Mouse (Mus musculus): Measurements from ENCODE around the gene Btbd9.
"Not testable (repeated sequence)": the region's sequence is repeated elsewhere in the genome, so short reads cannot be mapped to it uniquely, and the experiment has no call there.

Btbd9 gene

DNA sequence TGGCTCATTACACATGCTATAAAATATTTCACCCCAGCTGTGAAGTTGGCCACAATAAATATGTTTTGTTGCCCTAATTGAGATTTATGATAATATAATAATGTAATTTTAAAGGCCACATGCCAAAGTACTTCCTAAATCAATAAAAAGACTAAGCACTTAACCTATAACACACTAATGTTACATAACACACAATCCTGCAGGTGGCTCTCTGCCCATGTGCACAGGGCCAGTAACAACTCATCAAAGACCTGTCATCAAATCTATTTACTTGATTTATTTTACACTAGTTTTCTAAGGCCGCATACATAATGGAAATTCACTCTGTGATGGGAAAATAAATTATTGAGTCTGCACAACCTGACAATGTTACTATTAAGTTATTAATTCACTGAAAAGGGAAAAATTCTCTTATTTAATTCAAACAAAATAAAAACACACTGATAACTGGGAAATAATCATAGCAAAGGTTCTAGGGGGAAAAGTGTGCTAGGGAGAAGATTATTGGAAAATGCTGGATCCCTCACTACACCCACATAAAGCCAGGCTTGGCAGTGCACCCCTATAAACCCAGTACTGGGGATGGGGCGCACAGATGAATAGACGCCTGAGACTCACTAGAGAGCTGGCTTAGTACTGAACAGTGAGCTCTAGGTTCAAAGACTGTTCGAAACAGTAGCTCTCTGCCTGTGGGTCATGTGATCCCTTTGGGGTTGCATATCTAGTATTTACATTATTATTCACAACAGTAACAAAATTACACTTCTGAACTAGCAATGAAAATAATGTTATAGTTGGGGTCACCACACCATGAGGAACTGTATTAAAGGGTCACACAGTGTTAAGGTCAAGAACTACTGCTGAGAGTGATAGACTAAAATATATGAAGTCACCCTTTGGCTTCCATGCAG lies 23.0 kb downstream of the Btbd9 start:
- DNase-seq = no peak

DNA sequence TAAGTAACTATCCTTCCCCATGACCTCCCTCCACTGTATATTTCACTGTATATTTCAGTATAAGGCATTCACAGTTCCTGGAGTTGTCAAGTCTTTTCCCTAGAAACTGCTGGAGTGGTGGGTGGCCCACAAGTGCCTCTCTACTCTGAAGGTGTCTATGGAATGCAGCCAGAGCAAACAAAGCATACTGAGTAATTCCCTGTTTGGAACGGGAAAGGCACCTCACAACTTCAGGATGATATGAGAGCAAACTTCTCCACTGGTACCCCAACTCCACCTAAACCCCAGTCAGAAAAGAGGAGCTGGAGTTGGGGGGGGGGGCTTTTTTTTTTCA lies 25.5 kb downstream of the Btbd9 start:
- no peak for DNase-seq

GRCm38 (mm10) chr17:30549899-30550773 lies 26.2 kb downstream of the Btbd9 start:
- no peak for DNase-seq

GRCm38 (mm10) chr17:30539098-30539497 lies 37.2 kb downstream of the Btbd9 start:
- peak; percentile 73 to 77 for DNase-seq

DNA sequence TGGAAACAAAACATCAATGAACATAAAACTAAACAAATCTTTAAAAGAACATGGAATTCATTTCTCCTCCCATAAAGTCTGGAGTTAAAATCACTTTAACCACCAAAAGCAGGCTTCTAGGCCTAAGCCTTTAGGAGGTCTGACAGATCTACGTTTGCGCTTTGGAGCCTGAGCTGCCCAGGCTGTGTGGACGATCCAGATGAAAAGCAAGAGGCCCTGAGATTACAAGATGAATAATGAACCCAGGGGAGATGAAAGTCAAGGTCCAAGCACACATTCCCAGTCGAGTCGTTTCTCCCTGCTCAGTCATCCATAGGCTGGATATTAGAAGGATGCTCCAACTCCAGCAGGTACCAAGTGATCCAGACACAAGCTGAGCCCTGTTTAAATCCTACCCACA lies 39.6 kb downstream of the Btbd9 start:
- DNase-seq = no peak

- no peak for DNase-seq
Measured at GRCm38 (mm10) chr17:30533098-30533497, 43.2 kb downstream of the Btbd9 start.

- DNase-seq = no peak
Measured at GRCm38 (mm10) chr17:30530542-30530940, 45.7 kb downstream of the Btbd9 start.

DNA sequence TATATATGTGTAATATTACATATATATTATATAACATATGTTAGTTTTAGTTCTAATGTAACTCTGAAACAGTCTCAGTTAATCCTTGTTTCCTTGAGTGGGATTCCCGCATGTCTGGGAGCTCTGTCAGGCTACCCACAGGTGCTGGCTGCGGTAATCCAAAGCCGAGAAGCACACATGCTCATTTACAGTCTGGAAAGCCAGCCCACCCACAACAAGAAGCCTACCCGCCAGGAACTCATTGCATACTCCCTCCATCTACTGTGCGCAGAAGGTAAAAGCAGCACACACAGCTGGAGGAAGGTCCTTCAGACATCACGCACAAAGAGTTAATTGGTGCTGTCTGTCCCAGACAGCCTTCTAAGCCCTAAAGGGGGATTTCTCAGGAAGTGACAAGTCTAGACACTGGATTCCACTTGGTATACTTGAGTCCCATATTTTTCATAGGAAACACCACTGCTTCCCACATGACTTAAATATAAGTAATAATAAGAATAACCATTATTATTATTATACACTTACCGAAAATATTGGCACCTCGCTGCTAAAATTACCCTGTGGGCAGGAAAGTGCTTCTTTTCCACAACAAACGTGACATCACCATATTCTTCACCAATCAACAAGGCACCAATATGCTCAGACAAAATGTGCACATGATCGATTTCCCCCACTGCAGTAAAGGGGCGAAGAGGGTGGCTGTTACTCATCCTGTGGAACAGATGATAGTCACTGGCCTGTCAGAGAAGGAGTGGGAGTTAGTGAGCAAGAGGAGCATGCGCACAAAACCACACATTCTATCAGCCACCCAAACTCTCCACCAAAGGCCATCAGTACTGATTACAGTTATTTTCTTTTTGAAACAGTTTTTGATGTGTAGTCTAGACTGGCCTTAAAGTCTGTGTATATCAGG lies 46.4 kb downstream of the Btbd9 start:
- DNase-seq = no peak

GRCm38 (mm10) chr17:30525405-30526295 lies 50.6 kb downstream of the Btbd9 start:
- DNase-seq = peak in 1 of 2 experiments; percentile 55

GRCm38 (mm10) chr17:30524451-30524850 lies 51.8 kb downstream of the Btbd9 start:
- DNase-seq = peak; percentile 88 to 95

DNA sequence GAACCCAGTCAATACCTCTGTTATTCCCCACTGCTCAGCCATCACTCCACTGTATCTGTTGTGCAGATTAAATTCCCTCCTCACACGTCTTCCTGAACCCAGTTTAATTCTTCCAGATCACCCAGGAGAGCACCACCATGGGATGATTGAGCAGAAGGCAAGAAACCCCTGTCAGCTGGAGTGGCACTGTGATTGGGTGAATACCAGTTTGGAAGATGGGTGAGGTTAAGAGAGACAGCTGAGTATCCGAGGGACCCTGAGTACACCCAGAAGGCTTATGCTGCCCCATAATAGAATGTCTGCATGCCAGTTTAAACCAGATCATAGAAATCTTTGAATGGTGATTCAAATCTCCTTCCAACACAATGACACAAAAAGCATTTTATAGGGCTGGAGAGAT lies 52.5 kb downstream of the Btbd9 start:
- DNase-seq = no peak

DNA sequence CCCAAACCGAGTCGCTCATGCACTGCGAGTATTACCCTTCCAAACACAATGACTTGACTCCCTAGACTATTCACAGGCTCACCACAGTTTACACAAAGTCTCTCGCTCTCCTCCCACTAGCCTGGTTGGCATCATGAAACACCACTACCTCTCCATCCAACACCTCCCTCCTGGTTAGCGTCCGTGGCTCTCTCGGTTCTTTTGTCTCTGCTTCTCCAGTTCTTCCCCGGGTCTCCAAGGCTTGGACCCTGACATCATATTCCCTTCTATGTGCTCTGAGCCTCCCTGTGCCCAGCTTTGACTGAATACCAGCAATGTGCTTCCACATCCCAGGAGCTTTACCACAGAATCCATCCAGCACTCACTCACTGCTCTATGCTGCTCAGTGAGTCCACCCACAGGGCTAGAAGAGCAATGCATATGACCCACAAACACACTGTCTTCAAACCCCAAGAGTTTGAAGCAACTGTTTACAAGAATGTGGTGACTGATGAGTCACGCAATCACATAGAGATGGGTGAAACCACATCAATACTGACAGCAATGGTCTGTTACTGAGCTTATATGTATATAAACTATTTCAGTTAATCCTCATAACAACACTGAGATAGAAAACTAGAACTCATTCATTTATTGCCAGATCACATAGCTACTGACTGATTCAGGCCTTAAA lies 53.7 kb downstream of the Btbd9 start:
- DNase-seq = no peak

GRCm38 (mm10) chr17:30519172-30519512 lies 57.1 kb downstream of the Btbd9 start:
- DNase-seq = not testable (repeated sequence)

DNA sequence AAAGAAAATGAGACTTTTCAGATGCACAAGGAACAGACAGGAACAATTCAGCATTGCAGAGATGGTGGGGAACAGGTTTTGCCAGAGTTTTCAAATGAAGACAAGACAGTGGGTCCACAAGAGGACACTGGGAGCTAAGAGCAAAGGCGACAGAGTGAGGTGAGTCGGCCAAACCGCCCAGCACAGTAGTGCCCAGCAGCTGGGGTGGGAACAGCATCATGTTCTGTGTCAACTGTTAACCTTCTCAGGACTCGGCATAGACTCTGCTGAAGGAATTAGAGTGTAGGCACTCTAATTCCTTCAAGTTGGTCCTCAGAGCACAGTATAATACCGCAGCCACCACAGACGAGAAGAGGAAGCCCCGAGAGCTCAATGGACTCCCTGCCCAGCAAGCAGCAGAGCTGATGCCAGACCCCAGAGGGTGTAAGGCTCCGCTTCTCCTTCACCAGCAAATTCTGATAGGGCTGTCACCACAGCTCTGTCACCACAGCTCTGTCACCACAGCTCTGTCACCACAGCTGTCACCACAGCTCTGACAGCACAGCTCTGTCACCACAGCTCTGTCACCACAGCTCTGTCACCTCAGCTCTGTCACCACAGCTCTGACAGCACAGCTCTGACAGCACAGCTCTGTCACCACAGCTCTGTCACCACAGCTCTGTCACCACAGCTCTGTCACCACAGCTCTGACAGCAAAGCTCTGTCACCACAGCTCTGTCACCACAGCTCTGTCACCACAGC lies 57.7 kb downstream of the Btbd9 start:
- DNase-seq = no peak

DNA sequence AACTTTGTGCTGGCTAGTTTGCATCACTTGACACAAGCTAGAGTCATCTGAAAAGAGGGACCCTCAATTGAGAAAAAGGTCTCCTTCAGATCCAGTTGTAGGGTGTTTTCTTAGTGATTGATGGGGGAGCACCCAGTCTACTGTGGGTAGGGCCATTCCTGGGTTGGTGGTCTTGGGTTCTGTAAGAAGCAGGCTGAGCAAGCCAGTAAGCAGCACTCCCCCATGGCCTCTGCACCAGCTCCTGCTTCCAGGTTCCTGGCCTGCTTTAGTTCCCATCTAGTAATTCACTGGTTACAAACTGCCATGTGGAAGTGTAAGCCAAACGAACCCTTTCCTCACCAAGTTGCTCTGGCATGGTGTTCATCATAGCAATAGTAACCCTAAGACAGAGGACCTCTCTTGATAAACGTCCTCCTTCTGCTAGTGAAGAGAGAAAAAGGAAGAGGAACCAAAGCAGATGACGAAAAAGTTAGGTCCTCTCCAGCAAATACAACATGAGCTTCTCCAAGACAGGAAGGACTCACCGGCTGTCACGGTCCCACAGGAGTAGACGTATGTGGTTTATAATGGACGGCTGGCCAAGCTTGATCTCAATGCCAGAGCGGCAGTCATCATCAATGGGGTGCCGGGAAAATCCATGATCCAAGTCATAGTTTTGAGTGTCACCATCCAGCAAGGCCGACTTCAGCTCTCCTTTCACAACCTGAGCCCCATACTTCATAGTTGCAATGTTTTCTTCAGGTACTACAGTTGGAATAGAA lies 59.5 kb downstream of the Btbd9 start:
- DNase-seq = no peak

DNA sequence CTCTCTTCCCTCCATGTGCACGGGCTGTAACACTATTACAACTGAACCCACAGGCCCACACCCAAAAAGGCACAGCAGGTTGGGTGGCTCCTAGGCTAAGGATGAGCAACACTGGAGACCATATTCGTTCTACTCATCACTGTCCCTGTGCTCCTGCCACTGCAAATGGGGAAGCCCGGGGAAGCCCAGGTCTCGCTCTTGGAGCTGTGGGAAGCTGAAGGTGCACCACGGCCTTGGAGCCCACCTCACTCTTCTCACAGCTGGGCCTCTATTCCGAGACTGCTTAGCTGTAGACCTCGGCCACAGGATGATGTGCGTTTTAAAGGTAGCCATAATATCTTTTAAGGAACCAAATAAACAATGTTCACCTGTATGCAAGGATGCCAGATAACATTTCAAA lies 60.9 kb downstream of the Btbd9 start:
- no peak for DNase-seq

GRCm38 (mm10) chr17:30513034-30513433 lies 63.3 kb downstream of the Btbd9 start:
- no peak for DNase-seq

DNA sequence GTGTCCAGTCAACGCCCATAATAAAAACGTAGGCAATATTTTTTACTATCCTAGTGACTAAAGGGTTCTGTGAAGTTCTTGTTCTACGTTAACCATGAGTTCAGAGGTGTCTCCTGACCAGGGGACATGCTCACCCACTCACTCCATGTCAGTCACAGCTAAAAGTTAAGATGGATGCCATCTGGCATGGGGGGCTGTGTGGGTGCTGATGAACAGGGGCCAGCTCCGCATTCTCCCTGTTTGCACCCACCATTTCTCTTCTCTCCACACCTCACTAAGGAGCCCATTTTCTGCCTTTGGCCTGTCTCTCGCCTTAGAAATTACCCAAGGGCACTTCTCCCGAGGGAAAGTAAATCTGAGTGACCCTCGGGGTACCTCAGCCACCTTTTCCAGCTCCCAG lies 63.8 kb downstream of the Btbd9 start:
- DNase-seq = no peak

DNA sequence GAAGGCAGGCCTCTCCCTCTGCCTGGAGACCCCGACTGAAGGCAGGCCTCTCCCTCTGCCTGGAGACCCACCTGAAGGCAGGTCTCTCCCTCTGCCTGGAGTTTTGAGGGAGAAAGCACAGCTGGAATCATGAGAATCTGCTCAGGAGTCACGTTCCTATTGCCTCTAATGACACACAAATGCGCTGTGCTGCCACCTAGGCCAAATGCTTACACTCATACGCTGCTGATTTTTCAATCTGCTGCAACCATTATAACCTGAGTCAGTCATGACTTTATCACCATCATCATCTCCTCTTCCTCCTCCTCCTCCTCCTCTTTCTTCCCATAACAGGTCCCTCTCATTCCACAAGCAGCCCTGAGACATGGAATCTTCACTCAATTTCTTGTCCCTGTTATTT lies 64.3 kb downstream of the Btbd9 start:
- no peak for DNase-seq

- DNase-seq = no peak
Measured at GRCm38 (mm10) chr17:30511399-30511798, 64.9 kb downstream of the Btbd9 start.

Measured in cerebellum, adult 18-20 months (tissue).